Mouse (Mus musculus) ES-E14 (cell line): Measurements from ENCODE around the gene Slc38a1.

Experiments used
- CHD2 ChIP-seq: IDR thresholded peaks from 2 replicates; pipeline ENCODE4 v1.6.1; 2014; ENCODE audit warnings: mild to moderate bottlenecking, low read depth, low read length, inconsistent platforms
- ZNF384 ChIP-seq: IDR thresholded peaks from 2 replicates; pipeline ENCODE4 v1.6.1; 2012; ENCODE audit warnings: low read depth, low read length, inconsistent platforms

- TF ChIP-seq ZNF384 (no peak; the same call in 1 of the 2 replicates), CHD2 (no peak)
Measured at GRCm38 (mm10) chr15:96638656-96639055, 4.1 kb downstream of the Slc38a1 start.
